ENCODE assay signal across 9 mouse cellular contexts in genomic region chr4:154170021-154170420, GRCm38 (mm10). TPM values are rescaled to one million over a fixed set of nuclear protein-coding genes. Genes with fewer than 3 reads are reported as not detected.
DNase-seq lines count a peak whose midpoint lies in the region; ATAC-seq lines count a peak whose summit lies in the region.
"Had no signal": no experiment of that assay in that cellular context is flagged by ENCODE, and none has a peak within 500 bp of the region (broad histone marks: within the 10 kb centered on the region; RNA-seq: fewer than 3 reads in every experiment).

No protein-coding gene starts in this region.

- H3K4me2 ChIP-seq in kidney, embryonic 14.5 days (replicated peaks; ENCODE audit: low read depth, low read length), result peak overlapping the region; percentile 97
- H3K4me2 ChIP-seq in embryonic facial prominence, embryonic 14.5 days (ENCODE audit: low read depth, low read length), result peak overlapping the region; percentile 95
- H3K4me2 ChIP-seq in intestine, embryonic 15.5 days (replicated peaks), result peak overlapping the region; percentile 89
- peak overlapping the region; percentile 99 for H3K4me2 ChIP-seq in midbrain, embryonic 15.5 days

- peaks cover 34% of the 10 kb centered on the region for H3K27me3 ChIP-seq in kidney, embryonic 14.5 days (ENCODE audit: control insufficient read depth, insufficient read depth, low read length)
- H3K27me3 ChIP-seq in embryonic facial prominence, embryonic 14.5 days (replicated peaks; ENCODE audit: control insufficient read depth, insufficient read depth, low read length), result peaks cover 10% of the 10 kb centered on the region; the same call in 1 of the 2 replicates
- H3K27me3 ChIP-seq in intestine, embryonic 15.5 days (replicated peaks), result peaks cover 59% of the 10 kb centered on the region
- peaks cover 43% of the 10 kb centered on the region for H3K27me3 ChIP-seq in midbrain, embryonic 15.5 days (replicated peaks)

- peak; percentile 29; the same call in 1 of the 2 replicates for ATAC-seq in kidney, embryonic 14.5 days (ENCODE audit: low FRiP score, low TSS enrichment)
- no peak; the same call in none of the 2 replicates for ATAC-seq in embryonic facial prominence, embryonic 14.5 days (ENCODE audit: low read depth)
- peak; percentile 23; the same call in 1 of the 2 replicates for ATAC-seq in intestine, embryonic 15.5 days
- no peak for ATAC-seq in midbrain, embryonic 15.5 days (replicated peaks)

- H3K4me1 ChIP-seq in kidney, embryonic 14.5 days (ENCODE audit: control insufficient read depth, insufficient read depth, low read length), result peaks cover 10% of the 10 kb centered on the region; the same call in 1 of the 2 replicates
- peaks cover 20% of the 10 kb centered on the region for H3K4me1 ChIP-seq in embryonic facial prominence, embryonic 14.5 days (ENCODE audit: control insufficient read depth, insufficient read depth, low read length)
- peaks cover 23% of the 10 kb centered on the region for H3K4me1 ChIP-seq in intestine, embryonic 15.5 days (replicated peaks)
- peaks cover 23% of the 10 kb centered on the region for H3K4me1 ChIP-seq in midbrain, embryonic 15.5 days

- no peaks in the 10 kb centered on the region for H3K9me3 ChIP-seq in kidney, embryonic 14.5 days (ENCODE audit: control insufficient read depth, low read length)
- no peaks in the 10 kb centered on the region for H3K9me3 ChIP-seq in embryonic facial prominence, embryonic 14.5 days (ENCODE audit: control insufficient read depth, low read length)
- no peaks in the 10 kb centered on the region for H3K9me3 ChIP-seq in intestine, embryonic 15.5 days
- H3K9me3 ChIP-seq in midbrain, embryonic 15.5 days, result no peaks in the 10 kb centered on the region

- DNase-seq in kidney, postnatal 14 days, result no peak
- no peak for DNase-seq in embryonic facial prominence, embryonic 14.5 days (ENCODE audit: low spot score)
- no peak for DNase-seq in yolk sac, embryonic 10.5 days (ENCODE audit: low spot score)
- DNase-seq in layer of hippocampus, adult 9-10 months (ENCODE audit: low spot score), result no peak
- no peak for DNase-seq in frontal cortex, postnatal 36 days (ENCODE audit: low spot score in 2 of 2)
- DNase-seq: thymus, postnatal 14 days had no signal

- peak overlapping the region; percentile 57 for H3K4me3 ChIP-seq in kidney, embryonic 14.5 days (ENCODE audit: low read length)
- peak overlapping the region; percentile 64 for H3K4me3 ChIP-seq in embryonic facial prominence, embryonic 14.5 days (ENCODE audit: low read depth, low read length)
- peak overlapping the region; percentile 52 for H3K4me3 ChIP-seq in intestine, embryonic 15.5 days (replicated peaks)
- H3K4me3 ChIP-seq in midbrain, embryonic 15.5 days, result peak overlapping the region; percentile 49

- no peak overlapping the region for H3K27ac ChIP-seq in kidney, embryonic 14.5 days (ENCODE audit: low read depth, low read length)
- H3K27ac ChIP-seq in embryonic facial prominence, embryonic 14.5 days (replicated peaks; ENCODE audit: low read depth, low read length), result no peak overlapping the region
- H3K27ac ChIP-seq in intestine, embryonic 15.5 days, result no peak overlapping the region
- no peak overlapping the region for H3K27ac ChIP-seq in midbrain, embryonic 15.5 days

- WGBS in kidney, embryonic 14.5 days, result under 1% methylated on average over 15 of the region's 15 CpGs
- WGBS in embryonic facial prominence, embryonic 14.5 days, result 2% methylated on average over 15 of the region's 15 CpGs
- WGBS in intestine, embryonic 15.5 days, result 3% methylated on average over 15 of the region's 15 CpGs
- under 1% methylated on average over 15 of the region's 15 CpGs for WGBS in midbrain, embryonic 15.5 days

- H3K9ac ChIP-seq in kidney, embryonic 14.5 days (ENCODE audit: low read depth, low read length), result no peak overlapping the region
- H3K9ac ChIP-seq in embryonic facial prominence, embryonic 14.5 days (ENCODE audit: low read depth, low read length), result peak overlapping the region; percentile 65
- peak overlapping the region; percentile 24 for H3K9ac ChIP-seq in intestine, embryonic 15.5 days
- H3K9ac ChIP-seq in midbrain, embryonic 15.5 days, result no peak overlapping the region

- no peaks in the 10 kb centered on the region for H3K36me3 ChIP-seq in kidney, embryonic 14.5 days (ENCODE audit: control insufficient read depth, insufficient read depth, low read length)
- no peaks in the 10 kb centered on the region for H3K36me3 ChIP-seq in embryonic facial prominence, embryonic 14.5 days (ENCODE audit: control insufficient read depth, insufficient read depth, low read length)
- no peaks in the 10 kb centered on the region for H3K36me3 ChIP-seq in intestine, embryonic 15.5 days
- H3K36me3 ChIP-seq in midbrain, embryonic 15.5 days (replicated peaks), result no peaks in the 10 kb centered on the region

RNA-seq across cellular contexts. Expression of gene Megf6, which starts 0.5 kb away (rescaled TPM):
- 7.0 and 12.7 TPM in 2 replicates for polyA plus RNA-seq in kidney, embryonic 14.5 days (2014; fragmentation: Nextera tagmentation; extraction: Ambion mirVana)
- 91.2 and 97.2 TPM in 2 replicates for polyA plus RNA-seq in embryonic facial prominence, embryonic 14.5 days (2014; fragmentation: Nextera tagmentation; extraction: Ambion mirVana)
- 13.1 and 14.2 TPM in 2 replicates for polyA plus RNA-seq in intestine, embryonic 15.5 days (2015; fragmentation: Nextera tagmentation; extraction: Ambion mirVana)
- polyA plus RNA-seq in midbrain, embryonic 15.5 days (2015; fragmentation: Nextera tagmentation; extraction: Ambion mirVana), result 9.4 and 9.5 TPM in 2 replicates

RNA-seq across cellular contexts. Expression of gene Tprgl, which starts 9.6 kb away (rescaled TPM):
- polyA plus RNA-seq in kidney, embryonic 14.5 days (2014; fragmentation: Nextera tagmentation; extraction: Ambion mirVana), result 98.2 and 124 TPM in 2 replicates
- 148 and 155 TPM in 2 replicates for polyA plus RNA-seq in embryonic facial prominence, embryonic 14.5 days (2014; fragmentation: Nextera tagmentation; extraction: Ambion mirVana)
- polyA plus RNA-seq in intestine, embryonic 15.5 days (2015; fragmentation: Nextera tagmentation; extraction: Ambion mirVana), result 102 and 110 TPM in 2 replicates
- 206 and 225 TPM in 2 replicates for polyA plus RNA-seq in midbrain, embryonic 15.5 days (2015; fragmentation: Nextera tagmentation; extraction: Ambion mirVana)

RNA-seq across cellular contexts. Expression of gene Wrap73, which starts 27.8 kb away (rescaled TPM):
- polyA plus RNA-seq in kidney, embryonic 14.5 days (2014; fragmentation: Nextera tagmentation; extraction: Ambion mirVana), result 37.7 and 41.7 TPM in 2 replicates
- polyA plus RNA-seq in embryonic facial prominence, embryonic 14.5 days (2014; fragmentation: Nextera tagmentation; extraction: Ambion mirVana), result 36.8 and 43.2 TPM in 2 replicates
- polyA plus RNA-seq in intestine, embryonic 15.5 days (2015; fragmentation: Nextera tagmentation; extraction: Ambion mirVana), result 28.9 and 31.2 TPM in 2 replicates
- polyA plus RNA-seq in midbrain, embryonic 15.5 days (2015; fragmentation: Nextera tagmentation; extraction: Ambion mirVana), result 46.6 and 53.9 TPM in 2 replicates

RNA-seq across cellular contexts. Expression of gene Trp73, which starts 30.0 kb away (rescaled TPM):
- polyA plus RNA-seq in kidney, embryonic 14.5 days (2014; fragmentation: Nextera tagmentation; extraction: Ambion mirVana), result 0.23 and 0.80 TPM in 2 replicates
- 3.5 and 3.8 TPM in 2 replicates for polyA plus RNA-seq in embryonic facial prominence, embryonic 14.5 days (2014; fragmentation: Nextera tagmentation; extraction: Ambion mirVana)
- polyA plus RNA-seq in intestine, embryonic 15.5 days (2015; fragmentation: Nextera tagmentation; extraction: Ambion mirVana), result 0.13 and 0.33 TPM in 2 replicates
- polyA plus RNA-seq in midbrain, embryonic 15.5 days (2015; fragmentation: Nextera tagmentation; extraction: Ambion mirVana), result 1.2 and 1.5 TPM in 2 replicates

Comparison
In these comparisons a context has a peak if more than half of its experiments do, and no peak if none do; other contexts are left out.
1. ATAC-seq: peak in kidney, embryonic 14.5 days (single experiment) and intestine, embryonic 15.5 days (single experiment); none in embryonic facial prominence, embryonic 14.5 days (single experiment) and midbrain, embryonic 15.5 days (single experiment).
2. H3K9ac ChIP-seq: peak in embryonic facial prominence, embryonic 14.5 days (single experiment) and intestine, embryonic 15.5 days (single experiment); none in kidney, embryonic 14.5 days (single experiment) and midbrain, embryonic 15.5 days (single experiment).
3. Peak in every context shown above with its lines, with median percentiles within 50 percentile points of each other: H3K4me2 ChIP-seq and H3K4me3 ChIP-seq.